Mouse (Mus musculus) megakaryocyte, embryonic 14.5 days (primary cell): ENCODE results near the gene Ablim1. TPM values are rescaled to one million over a fixed set of nuclear protein-coding genes. Genes with fewer than 3 reads are reported as not detected.

Source experiments
- H3K27me3 ChIP-seq: replicated peaks from 2 replicates; pipeline ENCODE3; 2012; ENCODE audit warnings: inconsistent platforms
- H3K36me3 ChIP-seq: replicated peaks from 2 replicates; pipeline ENCODE3; 2012; ENCODE audit warnings: low read length, inconsistent platforms, mixed read lengths
- H3K4me1 ChIP-seq: 2 replicates; pipeline ENCODE4 v1.6.1; 2012; ENCODE audit warnings: inconsistent platforms
- H3K4me3 ChIP-seq: replicated peaks from 2 replicates; pipeline ENCODE3; 2012; ENCODE audit warnings: moderate library complexity, mild to moderate bottlenecking, inconsistent platforms
- H3K9me3 ChIP-seq: 2 replicates; pipeline ENCODE4 v1.6.1; 2012; ENCODE audit warnings: inconsistent platforms
- FLI1 ChIP-seq: IDR thresholded peaks from 2 replicates; pipeline ENCODE4 v1.6.1; 2012; ENCODE audit warnings: low read length, inconsistent platforms, mixed read lengths
- GATA1 ChIP-seq: IDR thresholded peaks from 3 replicates; pipeline ENCODE4 v1.6.1; 2012; ENCODE audit warnings: mixed read lengths, low read length, inconsistent platforms, borderline replicate concordance
- polyA plus RNA-seq: library from polyadenylated mRNA; stranded (reverse); fragments of >175 nt; gene quantifications from 2 replicates; pipeline ENCODE4 v1.2.3, GENCODE M21; 2012; ENCODE audit warnings: low replicate concordance; ENCODE audit not compliant: insufficient read depth

The Ablim1 gene
- polyA plus RNA-seq, 1 experiment = 0.17 TPM

DNA sequence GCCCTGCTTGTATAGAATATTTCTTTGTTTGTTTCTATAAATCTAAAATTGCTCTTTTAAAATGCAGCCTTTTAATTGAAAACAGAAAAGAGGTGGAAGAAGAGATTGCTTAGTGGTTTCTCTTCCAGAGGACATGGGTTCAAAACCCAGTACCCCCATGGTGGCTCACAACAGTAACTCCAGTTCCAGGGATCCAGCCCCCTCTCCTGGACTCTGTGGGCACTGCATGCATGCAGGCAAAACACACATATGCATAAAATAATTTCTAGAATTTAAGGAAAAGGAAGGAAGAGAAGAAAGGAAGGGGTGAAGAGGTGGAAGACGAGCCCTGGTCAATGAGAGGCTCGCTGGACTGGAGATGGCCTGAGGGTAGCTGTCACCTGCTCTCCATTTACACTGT is 145.2 kb downstream of the Ablim1 start:
- Histone ChIP-seq H3K9me3 (no peaks in the 10 kb centered on the region), H3K36me3 (no peaks in the 10 kb centered on the region), H3K27me3 (peaks cover 31% of the 10 kb centered on the region), H3K4me1 (no peaks in the 10 kb centered on the region), H3K4me3 (no peak overlapping the region)
- TF ChIP-seq FLI1 (no peak), GATA1 (no peak)

- Histone ChIP-seq H3K9me3 (no peaks in the 10 kb centered on the region), H3K27me3 (peaks cover 31% of the 10 kb centered on the region), H3K4me1 (no peaks in the 10 kb centered on the region), H3K4me3 (no peak overlapping the region), H3K36me3 (no peaks in the 10 kb centered on the region)
- no peak for TF ChIP-seq GATA1
- TF ChIP-seq FLI1 = no peak
These were observed 147.0 kb downstream of the Ablim1 start for GRCm38 (mm10) chr19:57167721-57168120.

DNA sequence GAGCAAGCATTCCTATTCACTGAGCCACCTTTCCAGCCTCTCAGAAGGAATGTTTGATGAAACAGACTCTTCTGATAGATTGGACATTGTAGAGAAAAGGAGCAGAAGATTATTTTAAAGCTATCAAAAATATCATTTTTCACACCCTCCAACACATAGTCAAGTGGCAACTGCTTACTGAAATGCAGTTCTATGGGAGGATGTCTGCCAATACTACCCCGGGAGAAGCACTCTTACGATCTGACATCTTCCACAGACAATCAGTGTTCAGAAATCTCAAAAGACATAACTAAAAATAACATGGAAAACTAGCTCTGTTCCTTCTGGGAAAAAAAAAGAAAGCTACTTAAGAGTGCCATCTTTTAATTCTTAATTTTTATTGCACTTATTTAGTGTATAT is 149.8 kb downstream of the Ablim1 start:
- no peaks in the 10 kb centered on the region for H3K36me3 ChIP-seq
- H3K27me3 ChIP-seq = peaks cover 32% of the 10 kb centered on the region
- TF ChIP-seq FLI1 (no peak), GATA1 (no peak)
- no peak overlapping the region for H3K4me3 ChIP-seq
- no peaks in the 10 kb centered on the region for H3K4me1 ChIP-seq
- no peaks in the 10 kb centered on the region for H3K9me3 ChIP-seq

GRCm38 (mm10) chr19:57163315-57163714 is 151.4 kb downstream of the Ablim1 start:
- TF ChIP-seq GATA1 (no peak), FLI1 (no peak)
- Histone ChIP-seq H3K9me3 (no peaks in the 10 kb centered on the region), H3K4me1 (no peaks in the 10 kb centered on the region), H3K36me3 (no peaks in the 10 kb centered on the region), H3K4me3 (no peak overlapping the region), H3K27me3 (peaks cover 27% of the 10 kb centered on the region)

DNA sequence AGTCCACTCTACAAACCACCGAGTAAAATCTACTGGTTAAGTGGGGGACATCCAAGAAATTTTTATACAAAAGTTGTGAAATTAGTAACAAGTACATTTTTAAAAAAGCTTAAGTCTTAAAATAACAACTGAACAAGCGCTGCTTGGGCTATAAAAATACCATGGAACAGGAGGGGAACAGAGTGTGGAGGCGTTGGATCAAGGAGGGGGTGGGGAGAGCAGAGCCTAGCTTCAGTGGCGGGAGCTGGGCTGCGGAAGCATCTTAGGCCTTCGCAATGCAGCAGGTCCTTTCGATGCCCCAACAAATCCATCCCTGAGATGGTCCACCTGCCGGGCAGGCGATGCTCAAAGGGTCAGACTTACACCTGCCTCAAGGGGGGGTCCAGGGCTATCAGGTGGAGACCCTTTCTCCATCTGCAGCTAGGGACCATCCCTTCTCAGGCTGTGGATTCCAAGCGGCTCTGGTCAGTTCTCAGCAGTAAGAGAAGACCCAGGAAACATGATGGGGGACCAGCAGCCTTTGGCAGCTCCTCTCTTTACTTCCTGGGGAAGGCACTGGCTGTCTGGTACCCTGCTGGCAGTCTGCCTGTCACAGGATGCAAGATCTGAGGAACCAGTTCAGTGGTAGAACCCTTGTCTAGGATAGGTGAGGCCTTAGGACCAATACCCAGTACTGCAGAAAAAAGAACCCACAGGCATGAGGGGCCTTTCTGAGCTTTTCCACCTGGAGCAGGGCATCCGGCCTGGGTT is 152.6 kb downstream of the Ablim1 start:
- H3K4me3 ChIP-seq = no peak overlapping the region
- TF ChIP-seq GATA1 (no peak), FLI1 (no peak)
- no peaks in the 10 kb centered on the region for H3K4me1 ChIP-seq
- H3K36me3 ChIP-seq = no peaks in the 10 kb centered on the region
- H3K27me3 ChIP-seq = peaks cover 29% of the 10 kb centered on the region
- H3K9me3 ChIP-seq = no peaks in the 10 kb centered on the region

- Histone ChIP-seq H3K9me3 (no peaks in the 10 kb centered on the region), H3K4me1 (no peaks in the 10 kb centered on the region), H3K27me3 (peaks cover 27% of the 10 kb centered on the region), H3K36me3 (no peaks in the 10 kb centered on the region), H3K4me3 (no peak overlapping the region)
- no peak for TF ChIP-seq FLI1
These were observed 153.6 kb downstream of the Ablim1 start for GRCm38 (mm10) chr19:57161010-57161660.

GRCm38 (mm10) chr19:57157731-57158343 is 156.9 kb downstream of the Ablim1 start:
- Histone ChIP-seq H3K36me3 (no peaks in the 10 kb centered on the region), H3K9me3 (no peaks in the 10 kb centered on the region), H3K4me3 (no peak overlapping the region), H3K4me1 (no peaks in the 10 kb centered on the region), H3K27me3 (peaks cover 34% of the 10 kb centered on the region)
- TF ChIP-seq GATA1 = no peak
- TF ChIP-seq FLI1 = no peak

GRCm38 (mm10) chr19:57155121-57155884 is 159.4 kb downstream of the Ablim1 start:
- TF ChIP-seq FLI1 (no peak), GATA1 (no peak)
- Histone ChIP-seq H3K4me1 (no peaks in the 10 kb centered on the region), H3K9me3 (no peaks in the 10 kb centered on the region), H3K36me3 (no peaks in the 10 kb centered on the region), H3K27me3 (peaks cover 28% of the 10 kb centered on the region), H3K4me3 (no peak overlapping the region)

DNA sequence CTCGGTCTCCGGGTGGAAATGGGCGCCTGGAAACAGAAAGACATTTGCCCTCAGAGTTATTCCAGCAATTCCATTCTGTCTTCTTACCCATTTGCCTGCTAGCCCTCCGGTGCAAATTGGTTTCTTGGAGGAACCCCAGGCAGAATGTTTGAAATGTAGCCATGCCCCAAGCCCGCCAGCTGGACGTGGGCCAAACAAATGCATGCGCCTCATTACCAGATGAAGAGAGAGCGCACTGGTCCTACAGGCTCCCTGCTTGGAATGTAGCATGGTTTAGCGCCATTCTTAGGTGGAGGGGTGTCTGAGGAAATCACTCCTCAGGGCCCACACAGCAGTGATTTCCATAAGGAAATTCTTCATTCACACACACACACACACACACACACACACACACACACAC is 162.4 kb downstream of the Ablim1 start:
- Histone ChIP-seq H3K9me3 (no peaks in the 10 kb centered on the region), H3K36me3 (no peaks in the 10 kb centered on the region), H3K27me3 (peaks cover 26% of the 10 kb centered on the region), H3K4me3 (no peak overlapping the region), H3K4me1 (no peaks in the 10 kb centered on the region)
- no peak for TF ChIP-seq FLI1
- TF ChIP-seq GATA1 = no peak
